Mouse (Mus musculus) testis, adult 2 months (tissue): ENCODE results near the gene Atpaf1. TPM values are rescaled to one million over a fixed set of nuclear protein-coding genes. Genes with fewer than 3 reads are reported as not detected.

ENCODE experiments used
- H3K27ac ChIP-seq: fragments of 200-500 bp; 2 replicates; pipeline ENCODE4 v1.5.1; 2012; ENCODE audit warnings: low read depth, low read length; ENCODE audit not compliant: control insufficient read depth, insufficient read depth
- H3K27me3 ChIP-seq: fragments of 200-500 bp; 2 replicates; pipeline ENCODE4 v1.6.1; 2012; ENCODE audit warnings: mild to moderate bottlenecking, low read length, moderate library complexity; ENCODE audit not compliant: control insufficient read depth, insufficient read depth
- H3K36me3 ChIP-seq: fragments of 200-500 bp; 2 replicates; pipeline ENCODE4 v1.6.1; 2012; ENCODE audit warnings: mild to moderate bottlenecking, low read length; ENCODE audit not compliant: control insufficient read depth, insufficient read depth
- H3K4me1 ChIP-seq: fragments of 200-500 bp; 2 replicates; pipeline ENCODE4 v1.6.1; 2012; ENCODE audit warnings: low read length; ENCODE audit not compliant: control insufficient read depth, insufficient read depth
- H3K4me3 ChIP-seq: fragments of 200-500 bp; 2 replicates; pipeline ENCODE4 v1.5.1; 2012; ENCODE audit warnings: low read depth, mild to moderate bottlenecking, low read length, moderate library complexity, mixed read lengths; ENCODE audit not compliant: control insufficient read depth
- CTCF ChIP-seq: fragments of 200-500 bp; IDR thresholded peaks from 2 replicates; pipeline ENCODE4 v1.5.1; 2012; ENCODE audit warnings: low read depth, mild to moderate bottlenecking, inconsistent platforms, low read length, moderate library complexity; ENCODE audit not compliant: control insufficient read depth, insufficient read depth, insufficient replicate concordance
- POLR2A ChIP-seq: fragments of 200-500 bp; IDR thresholded peaks from 2 replicates; pipeline ENCODE4 v1.6.1; 2012; ENCODE audit warnings: low read depth, mild to moderate bottlenecking, inconsistent platforms, low read length, moderate library complexity; ENCODE audit not compliant: control insufficient read depth
- polyA plus RNA-seq: library from polyadenylated mRNA; depleted of rRNA; stranded (reverse); fragments of >200 nt; gene quantifications from 2 replicates; pipeline ENCODE4 v1.2.3, GENCODE M21; 2012

Gene Atpaf1
- polyA plus RNA-seq, 1 experiment, result 11.3 TPM

DNA sequence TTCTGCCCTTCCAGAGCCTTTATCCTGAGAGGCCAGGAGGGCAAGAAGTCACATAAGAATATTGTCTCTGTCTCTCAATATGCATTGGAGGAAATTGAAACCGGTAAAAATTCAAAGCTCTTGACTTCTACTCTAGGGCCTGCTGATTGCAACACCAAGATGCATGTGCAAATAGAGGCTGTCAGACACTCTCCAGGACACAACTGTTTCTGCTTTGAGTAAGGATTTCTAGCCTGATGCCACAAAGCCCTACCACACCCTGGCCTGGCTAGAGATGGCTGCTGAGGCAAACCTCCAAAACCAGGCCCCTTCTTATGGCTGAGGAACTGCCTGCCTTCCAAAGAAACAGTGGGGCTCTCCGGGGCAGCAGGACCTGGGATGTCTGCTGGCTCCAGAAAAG, 51.0 kb downstream of the Atpaf1 start:
- Histone ChIP-seq H3K4me3 (no peak overlapping the region), H3K27me3 (no peaks in the 10 kb centered on the region), H3K27ac (no peak overlapping the region), H3K4me1 (peaks cover 2% of the 10 kb centered on the region; the same call in 1 of the 2 replicates), H3K36me3 (no peaks in the 10 kb centered on the region)
- no peak for TF ChIP-seq CTCF
- TF ChIP-seq POLR2A, result no peak

DNA sequence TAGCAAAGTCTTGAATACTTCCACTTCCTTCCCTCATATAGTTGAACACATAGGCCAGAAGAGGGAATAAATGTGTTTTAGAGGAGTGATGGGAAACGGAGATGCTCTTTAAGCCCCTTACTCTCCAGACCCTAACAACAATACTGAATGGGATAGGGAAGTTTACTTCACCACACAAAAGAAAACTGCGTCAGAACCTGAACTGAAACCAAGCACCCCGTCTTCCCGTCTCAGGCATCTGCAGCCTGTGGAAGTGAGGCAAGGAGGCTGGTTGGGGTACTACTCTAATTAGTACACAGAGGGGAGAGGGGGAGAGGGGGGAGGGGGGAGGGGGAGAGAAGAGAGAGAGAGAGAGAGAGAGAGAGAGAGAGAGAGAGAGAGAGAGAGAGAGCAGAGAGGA, 53.6 kb downstream of the Atpaf1 start:
- H3K27ac ChIP-seq, result no peak overlapping the region
- H3K4me3 ChIP-seq, result no peak overlapping the region
- H3K36me3 ChIP-seq, result no peaks in the 10 kb centered on the region
- TF ChIP-seq POLR2A (no peak), CTCF (no peak)
- H3K27me3 ChIP-seq, result no peaks in the 10 kb centered on the region
- H3K4me1 ChIP-seq, result peaks cover 2% of the 10 kb centered on the region; the same call in 1 of the 2 replicates

DNA sequence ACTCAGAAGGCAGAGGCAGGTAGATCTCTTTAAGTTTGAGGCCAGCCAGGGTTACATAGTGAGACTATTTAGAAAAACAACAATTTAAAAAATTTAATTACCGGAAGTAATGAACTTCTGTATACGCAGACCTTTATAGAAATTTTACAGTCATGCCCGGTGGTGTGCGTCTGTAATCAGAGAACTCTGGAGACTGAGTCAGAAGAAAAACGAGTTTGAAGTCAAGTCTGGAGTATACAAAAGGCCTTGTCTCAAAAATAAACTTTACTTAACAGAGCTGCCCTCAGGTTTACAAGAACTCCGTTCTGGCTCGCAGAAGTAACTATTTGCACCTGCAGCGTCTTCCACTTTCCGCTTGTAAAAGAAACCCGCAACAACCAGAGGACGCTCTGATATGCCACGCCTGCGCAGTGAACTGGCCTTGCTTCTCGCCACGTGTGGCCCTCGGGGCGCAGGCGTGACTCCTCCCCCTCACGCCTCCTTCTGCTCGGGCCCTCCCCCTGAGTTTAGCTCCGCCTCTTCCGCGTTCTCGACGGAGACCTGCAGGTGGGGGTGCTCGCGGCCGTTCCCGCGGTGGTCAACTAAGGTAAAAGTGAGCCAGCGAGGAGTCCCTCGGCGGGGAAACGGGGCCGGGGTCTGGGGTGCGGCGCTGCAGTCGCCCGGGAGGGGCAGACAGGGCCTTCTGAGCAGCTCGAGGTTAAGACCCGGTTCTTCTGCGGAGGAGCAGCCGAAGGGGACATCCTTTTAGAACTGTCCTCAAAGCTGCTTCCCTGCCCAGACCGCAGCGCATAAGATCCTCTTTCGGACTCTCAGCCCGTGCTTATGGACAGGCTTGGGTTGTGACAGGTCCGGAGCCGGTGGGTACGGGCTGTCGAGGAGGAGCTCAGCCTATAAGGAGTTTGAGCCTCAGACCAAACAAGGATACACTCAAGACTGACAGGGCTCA, 54.4 kb downstream of the Atpaf1 start, which contains the start of gene Mknk1:
Gene Mknk1, plus strand, starts transcription at position 503 of the 946 bp plus-strand sequence.
- Histone ChIP-seq H3K27ac (peak within 1 kb of the TSS; percentile 83), H3K4me1 (peaks cover 2% of the 10 kb centered on the region; the same call in 1 of the 2 replicates), H3K27me3 (no peaks in the 10 kb centered on the region), H3K4me3 (peak within 1 kb of the TSS; percentile 93), H3K36me3 (no peaks in the 10 kb centered on the region)
- TF ChIP-seq POLR2A (peak; percentile 81), CTCF (no peak)

DNA sequence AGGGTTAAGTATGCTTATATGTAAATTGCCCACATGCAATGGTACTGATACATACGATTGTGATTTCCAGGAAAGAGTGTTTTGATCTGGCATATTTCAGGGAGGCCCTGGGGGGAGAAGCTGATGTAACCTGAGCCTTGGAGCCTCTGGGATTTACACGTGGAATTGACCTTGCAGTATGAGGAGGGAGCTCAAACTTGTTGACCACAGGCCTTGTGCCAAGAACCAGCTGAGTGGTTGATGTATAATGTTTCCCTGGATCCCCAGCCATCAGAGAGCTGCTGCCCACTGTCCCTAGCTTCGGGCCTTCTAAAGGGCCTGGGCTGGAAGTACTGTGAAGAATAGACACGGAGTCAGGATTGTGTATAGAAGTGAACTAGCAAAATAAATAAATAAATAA, 55.3 kb downstream of the Atpaf1 start:
- H3K4me3 ChIP-seq, result no peak overlapping the region
- TF ChIP-seq CTCF (no peak), POLR2A (no peak)
- no peak overlapping the region for H3K27ac ChIP-seq
- H3K36me3 ChIP-seq, result no peaks in the 10 kb centered on the region
- no peaks in the 10 kb centered on the region for H3K27me3 ChIP-seq
- peaks cover 2% of the 10 kb centered on the region; the same call in 1 of the 2 replicates for H3K4me1 ChIP-seq

DNA sequence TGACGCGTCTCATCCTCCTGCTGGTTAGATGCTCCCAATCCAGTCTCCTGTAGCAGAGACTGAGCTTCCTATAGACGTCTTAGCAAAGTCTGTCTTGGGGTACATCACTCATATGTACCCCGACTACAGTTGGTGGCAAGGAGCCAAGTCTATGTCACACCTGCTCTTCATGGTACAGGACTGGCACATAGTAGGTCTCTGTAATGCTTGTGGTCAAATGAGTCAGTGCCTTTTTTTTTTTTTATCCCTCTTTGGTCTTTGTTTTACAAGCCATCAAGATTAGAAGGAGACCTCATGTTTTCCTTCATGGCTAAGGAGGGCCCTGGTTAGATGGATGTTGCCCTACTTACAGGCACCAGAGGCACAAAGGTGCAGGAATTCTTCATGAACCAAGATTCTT, 56.2 kb downstream of the Atpaf1 start:
- Histone ChIP-seq H3K27ac (no peak overlapping the region), H3K27me3 (no peaks in the 10 kb centered on the region), H3K36me3 (no peaks in the 10 kb centered on the region), H3K4me3 (no peak overlapping the region), H3K4me1 (peaks cover 2% of the 10 kb centered on the region; the same call in 1 of the 2 replicates)
- no peak for TF ChIP-seq CTCF
- TF ChIP-seq POLR2A, result no peak

DNA sequence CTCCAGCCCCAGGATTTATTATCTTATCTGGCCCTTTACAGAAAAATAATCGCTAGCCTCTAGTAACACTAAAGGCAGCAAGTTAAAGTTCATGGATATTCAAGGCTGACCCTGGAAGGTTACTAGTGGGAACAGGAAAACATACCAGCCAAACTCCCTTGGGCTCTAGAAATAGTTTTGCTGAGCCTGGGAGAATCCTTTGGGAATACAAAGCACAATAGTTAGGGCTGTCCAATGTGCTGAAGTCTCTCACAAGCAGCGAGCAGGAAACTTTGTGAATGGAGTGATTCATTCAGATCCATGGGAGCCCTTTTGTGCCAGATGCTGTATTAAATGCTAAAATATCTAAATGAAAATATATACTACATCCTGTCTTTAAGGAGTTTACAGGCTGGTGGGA, 62.0 kb downstream of the Atpaf1 start:
- no peaks in the 10 kb centered on the region for H3K27me3 ChIP-seq
- TF ChIP-seq POLR2A (no peak), CTCF (no peak)
- peaks cover 2% of the 10 kb centered on the region for H3K36me3 ChIP-seq
- no peak overlapping the region for H3K27ac ChIP-seq
- no peak overlapping the region for H3K4me3 ChIP-seq
- no peaks in the 10 kb centered on the region; the same call in 1 of the 2 replicates for H3K4me1 ChIP-seq

DNA sequence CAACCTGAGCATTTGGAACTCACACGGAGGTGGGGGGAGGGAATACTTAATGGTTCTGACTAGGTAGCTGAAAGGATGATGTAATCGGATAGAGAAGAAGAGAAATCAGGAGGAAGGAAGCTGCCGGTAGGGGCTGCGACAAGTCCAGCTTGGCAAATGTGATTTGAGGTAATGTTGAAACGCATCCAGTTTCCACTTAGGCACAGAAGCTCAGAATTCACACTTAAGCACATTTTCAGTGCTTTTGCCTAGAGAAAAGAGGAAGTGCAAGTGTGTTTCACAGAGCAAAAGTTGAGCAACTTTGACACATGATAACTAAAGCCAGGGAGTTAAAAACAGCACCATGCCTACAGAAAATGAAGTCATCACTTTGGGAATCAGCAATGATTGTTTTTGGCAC, 62.8 kb downstream of the Atpaf1 start:
- Histone ChIP-seq H3K27ac (no peak overlapping the region), H3K4me3 (peak overlapping the region; percentile 48; the same call in 1 of the 2 replicates)

More for the DNA sequence above, 62.8 kb downstream of the Atpaf1 start:
- Histone ChIP-seq H3K27me3 (no peaks in the 10 kb centered on the region), H3K36me3 (peaks cover 2% of the 10 kb centered on the region), H3K4me1 (no peaks in the 10 kb centered on the region; the same call in 1 of the 2 replicates)
- no peak for TF ChIP-seq CTCF
- TF ChIP-seq POLR2A, result no peak
